Mouse (Mus musculus) E14TG2a.4 (cell line): ENCODE measurements around the gene Hivep2.

ENCODE experiments used
- CTCF ChIP-seq: conservative IDR thresholded peaks from 2 replicates; pipeline ENCODE4 v1.5.1; 2014; ENCODE audit warnings: low read length
- NANOG ChIP-seq: IDR thresholded peaks from 2 replicates; pipeline ENCODE4 v1.6.1; 2014; ENCODE audit warnings: borderline replicate concordance, low read length, mixed read lengths
- POU5F1 ChIP-seq: IDR thresholded peaks from 2 replicates; pipeline ENCODE4 v1.6.1; 2014; ENCODE audit warnings: low read length, borderline replicate concordance

DNA sequence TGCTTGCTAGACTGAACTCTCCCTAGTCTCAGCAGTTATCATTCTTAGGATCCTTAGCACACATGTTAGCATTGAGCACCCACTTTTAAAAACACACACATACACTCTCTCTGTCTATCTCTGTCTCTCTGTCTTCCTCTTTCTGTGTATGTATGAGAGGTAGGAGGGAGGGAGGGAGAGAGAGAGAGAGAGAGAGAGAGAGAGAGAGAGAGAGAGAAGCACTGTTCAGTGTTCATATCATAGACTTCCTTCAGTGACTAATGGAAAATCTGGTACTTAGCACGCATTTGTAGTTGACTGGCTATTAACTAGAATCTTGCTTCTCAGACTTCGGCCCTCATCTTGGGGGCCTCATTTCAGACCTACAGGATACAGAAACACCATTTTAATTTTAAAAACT is 93.7 kb downstream of the Hivep2 start:
- TF ChIP-seq CTCF (no peak), NANOG (no peak), POU5F1 (no peak)
